Mouse (Mus musculus) forebrain, postnatal 0 days (tissue): ENCODE measurements around the gene Crct1. TPM values are rescaled to one million over a fixed set of nuclear protein-coding genes. Genes with fewer than 3 reads are reported as not detected.

Source experiments
- ATAC-seq: fragments of 200-750 bp; cut with Nextera tagmentation; 2 replicates; pipeline ENCODE4 v1.8.0; 2017; ENCODE audit warnings: mild to moderate bottlenecking, moderate library complexity
- DNase-seq: peaks from one replicate; pipeline ENCODE4 v3.0.0-alpha.2; 2015
- H3K27ac ChIP-seq: fragments of 300-500 bp; sonication (generic); 2 replicates; pipeline ENCODE4 v1.5.1; 2014; ENCODE audit warnings: low read depth, mild to moderate bottlenecking, antibody characterized with exemption, low read length, moderate library complexity, mixed read lengths
- H3K27me3 ChIP-seq: fragments of 300-500 bp; sonication (generic); 2 replicates; pipeline ENCODE4 v1.6.1; 2014; ENCODE audit warnings: mild to moderate bottlenecking, low read length, mixed read lengths; ENCODE audit not compliant: insufficient read depth
- H3K36me3 ChIP-seq: fragments of 300-500 bp; sonication (generic); 2 replicates; pipeline ENCODE4 v1.6.1; 2014; ENCODE audit warnings: mild to moderate bottlenecking, moderate library complexity; ENCODE audit not compliant: insufficient read depth
- H3K4me1 ChIP-seq: fragments of 300-500 bp; sonication (generic); 2 replicates; pipeline ENCODE4 v1.6.1; 2014; ENCODE audit warnings: antibody characterized with exemption; ENCODE audit not compliant: insufficient read depth
- H3K4me2 ChIP-seq: fragments of 300-500 bp; sonication (generic); 2 replicates; pipeline ENCODE4 v1.6.1; 2014; ENCODE audit warnings: low read depth, mild to moderate bottlenecking, moderate library complexity
- H3K4me3 ChIP-seq: fragments of 300-500 bp; sonication (generic); 2 replicates; pipeline ENCODE4 v1.5.1; 2014; ENCODE audit warnings: low read depth, low read length, mixed read lengths
- H3K9ac ChIP-seq: fragments of 300-500 bp; sonication (generic); 2 replicates; pipeline ENCODE4 v1.6.1; 2014; ENCODE audit warnings: mild to moderate bottlenecking
- H3K9me3 ChIP-seq: fragments of 300-500 bp; sonication (generic); 2 replicates; pipeline ENCODE4 v1.6.1; 2016; ENCODE audit warnings: low read length
- CTCF ChIP-seq: sonication (generic); IDR thresholded peaks from 2 replicates; pipeline ENCODE4 v1.5.1; 2016; ENCODE audit warnings: antibody characterized with exemption, control low read depth, low read depth
- WGBS: fragments of 180-500 bp; shearing (Covaris S2); extraction: QIAGEN DNeasy Blood & Tissue Kit; methylation state at CpG from one replicate; pipeline ENCODE4 v1.1.7; 2014; 5-methylcytosine and 5-hydroxymethylcytosine counted together
- polyA plus RNA-seq: library from polyadenylated mRNA; unstranded; fragments of >200 nt; fragmentation: Nextera tagmentation; extraction: Ambion mirVana; gene quantifications from 2 replicates; pipeline ENCODE4 v1.2.1, GENCODE M21; 2015
- total RNA-seq: library from RNA; depleted of rRNA; stranded (reverse); fragments of >200 nt; gene quantifications from 2 replicates; pipeline ENCODE4 v1.2.3, GENCODE M21; 2014

The Crct1 gene
- total and polyA plus RNA-seq, 2 experiments from 2014 or later, result 0.57 to 0.62 TPM

- H3K27me3 ChIP-seq, result no peaks in the 10 kb centered on the region
- WGBS, result 89% methylated on average over 2 of the region's 2 CpGs
These were observed 3.5 kb upstream of the Crct1 start, which contains the start of gene Lce1m for GRCm38 (mm10) chr3:93018960-93019359. TSS of gene Lce1m (minus strand) at chr3:93019060.

DNA sequence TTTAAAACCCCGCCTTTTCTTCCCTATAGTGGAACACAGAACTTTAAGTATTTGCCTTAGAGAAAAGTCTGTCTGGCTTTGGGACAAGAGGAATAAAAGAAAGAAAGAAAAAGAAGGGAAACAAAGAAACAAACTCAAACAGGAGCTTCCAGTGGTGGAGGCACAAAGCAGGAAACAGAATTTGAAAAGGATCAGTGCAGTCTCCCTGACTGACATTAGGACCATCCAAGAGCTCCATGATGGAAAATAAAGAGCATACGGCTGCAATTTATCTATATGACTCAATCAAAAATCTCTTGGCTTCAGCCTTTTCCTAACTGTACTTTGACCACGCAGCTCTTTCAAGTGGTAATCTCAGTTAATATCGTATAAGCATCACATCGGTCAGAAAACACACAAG is 616 bp downstream of the Crct1 start:
- peak; percentile 8 for DNase-seq
- H3K9ac ChIP-seq, result peak overlapping the region; percentile 46
- peak overlapping the region; percentile 84 for H3K4me2 ChIP-seq
- no peak for ATAC-seq
- no peaks in the 10 kb centered on the region for H3K4me1 ChIP-seq
- 18% methylated on average over 5 of the region's 5 CpGs for WGBS
- no peak for TF ChIP-seq CTCF
- no peaks in the 10 kb centered on the region for H3K9me3 ChIP-seq
- no peaks in the 10 kb centered on the region for H3K27me3 ChIP-seq
- H3K36me3 ChIP-seq, result no peaks in the 10 kb centered on the region
- no peak overlapping the region for H3K27ac ChIP-seq
- H3K4me3 ChIP-seq, result peak overlapping the region; percentile 41

More at GRCm38 (mm10) chr3:93018960-93019359, 3.5 kb upstream of the Crct1 start, which contains the start of gene Lce1m:
- Histone ChIP-seq H3K9me3 (no peaks in the 10 kb centered on the region), H3K36me3 (no peaks in the 10 kb centered on the region), H3K9ac (no peak within 1 kb of the TSS), H3K4me2 (no peak within 1 kb of the TSS), H3K4me1 (no peaks in the 10 kb centered on the region), H3K4me3 (no peak within 1 kb of the TSS), H3K27ac (no peak within 1 kb of the TSS)
- DNase-seq (no peak), ATAC-seq (no peak)
- TF ChIP-seq CTCF, result no peak

- no peaks in the 10 kb centered on the region for H3K4me1 ChIP-seq
- no peak overlapping the region for H3K27ac ChIP-seq
- ATAC-seq (peak; percentile 90), DNase-seq (peak; percentile 51)
- 2% methylated on average over 24 of the region's 24 CpGs for WGBS
- H3K9ac ChIP-seq, result peak overlapping the region; percentile 46
- peak overlapping the region; percentile 84 for H3K4me2 ChIP-seq
- H3K27me3 ChIP-seq, result no peaks in the 10 kb centered on the region
- H3K9me3 ChIP-seq, result no peaks in the 10 kb centered on the region
- TF ChIP-seq CTCF, result 0 out of 2 replicates have a peak, but pooled peaks have one; percentile 20
- no peaks in the 10 kb centered on the region for H3K36me3 ChIP-seq
- H3K4me3 ChIP-seq, result peak overlapping the region; percentile 41
These were observed 1.1 kb downstream of the Crct1 start for GRCm38 (mm10) chr3:93014378-93014801.

DNA sequence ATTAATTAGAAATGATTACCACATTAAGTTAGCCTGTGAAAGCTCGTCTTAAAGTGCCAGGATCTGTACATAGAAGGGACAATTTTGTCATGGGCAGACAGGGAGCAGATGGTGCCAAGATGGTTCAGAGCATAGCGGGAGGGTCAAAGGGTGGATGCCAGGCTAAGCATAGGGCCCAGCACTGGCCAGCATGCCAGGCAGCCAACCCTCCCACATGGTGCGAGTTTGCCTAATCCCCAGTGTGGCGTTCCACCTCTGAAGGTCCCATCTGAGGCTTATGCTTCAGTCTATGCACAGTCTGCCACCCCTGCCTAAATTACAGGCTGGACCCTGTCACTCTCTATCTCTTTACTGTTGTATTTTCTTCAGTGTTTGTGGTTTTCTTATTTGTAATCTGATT is 12.6 kb downstream of the Crct1 start:
- no peaks in the 10 kb centered on the region for H3K27me3 ChIP-seq
- 38% methylated on average over 4 of the region's 4 CpGs for WGBS
- H3K36me3 ChIP-seq, result no peaks in the 10 kb centered on the region
- no peak for TF ChIP-seq CTCF
- H3K9ac ChIP-seq, result no peak overlapping the region
- ATAC-seq (no peak; the same call in 1 of the 2 replicates), DNase-seq (no peak)
- no peaks in the 10 kb centered on the region for H3K4me1 ChIP-seq
- H3K4me2 ChIP-seq, result no peak overlapping the region
- no peaks in the 10 kb centered on the region for H3K9me3 ChIP-seq
- no peak overlapping the region for H3K27ac ChIP-seq
- no peak overlapping the region for H3K4me3 ChIP-seq

DNA sequence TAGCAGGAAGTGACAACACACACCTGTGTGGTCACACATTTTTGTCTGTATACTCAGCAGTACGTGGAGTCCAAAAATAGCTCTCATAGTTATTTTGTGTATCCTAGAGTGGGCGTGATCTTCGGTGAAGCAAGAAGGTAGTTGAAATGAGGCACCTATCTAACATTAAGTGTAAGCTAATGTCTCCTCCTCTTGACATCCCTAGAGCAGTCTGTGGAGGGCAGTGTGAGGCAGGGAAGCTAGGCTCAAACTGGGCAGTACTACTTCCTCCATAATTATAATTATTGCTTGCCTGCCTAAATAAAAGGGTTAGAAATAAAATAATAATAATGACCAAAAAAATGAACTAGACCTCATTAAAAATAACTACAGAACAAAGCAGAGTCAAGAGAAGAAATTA is 14.9 kb downstream of the Crct1 start:
- H3K27ac ChIP-seq, result no peak overlapping the region
- WGBS, result 87% methylated on average over 3 of the region's 3 CpGs
- H3K9ac ChIP-seq, result no peak overlapping the region
- H3K4me1 ChIP-seq, result no peaks in the 10 kb centered on the region
- no peaks in the 10 kb centered on the region for H3K9me3 ChIP-seq
- H3K4me3 ChIP-seq, result no peak overlapping the region
- H3K4me2 ChIP-seq, result no peak overlapping the region
- H3K36me3 ChIP-seq, result no peaks in the 10 kb centered on the region
- ATAC-seq (no peak), DNase-seq (no peak)
- no peak for TF ChIP-seq CTCF
- no peaks in the 10 kb centered on the region for H3K27me3 ChIP-seq

GRCm38 (mm10) chr3:92998691-92999090 is 16.8 kb downstream of the Crct1 start:
- ATAC-seq, result peak; percentile 95
- 2% methylated on average over 7 of the region's 7 CpGs for WGBS
- H3K27me3 ChIP-seq, result no peaks in the 10 kb centered on the region

GRCm38 (mm10) chr3:92991926-92992325 is 23.6 kb downstream of the Crct1 start, which contains the start of gene Lce3f:
TSS of gene Lce3f (plus strand) at chr3:92992226.
- Histone ChIP-seq H3K27ac (no peak within 1 kb of the TSS), H3K9me3 (no peaks in the 10 kb centered on the region), H3K36me3 (no peaks in the 10 kb centered on the region), H3K9ac (no peak within 1 kb of the TSS), H3K4me1 (no peaks in the 10 kb centered on the region), H3K4me2 (no peak within 1 kb of the TSS), H3K4me3 (no peak within 1 kb of the TSS), H3K27me3 (no peaks in the 10 kb centered on the region)
- TF ChIP-seq CTCF, result no peak
- ATAC-seq, result no peak
- no peak for DNase-seq

More at GRCm38 (mm10) chr3:92998691-92999090, 16.8 kb downstream of the Crct1 start:
- H3K9me3 ChIP-seq, result no peaks in the 10 kb centered on the region
- H3K27ac ChIP-seq, result no peak overlapping the region
- no peak overlapping the region for H3K4me2 ChIP-seq
- peak; percentile 87 for TF ChIP-seq CTCF
- H3K9ac ChIP-seq, result no peak overlapping the region
- peak; percentile 85 for DNase-seq
- H3K36me3 ChIP-seq, result no peaks in the 10 kb centered on the region
- H3K4me1 ChIP-seq, result no peaks in the 10 kb centered on the region
- H3K4me3 ChIP-seq, result no peak overlapping the region

GRCm38 (mm10) chr3:92978484-92978883 is 37.0 kb downstream of the Crct1 start:
- H3K36me3 ChIP-seq, result no peaks in the 10 kb centered on the region
- H3K27me3 ChIP-seq, result no peaks in the 10 kb centered on the region
- ATAC-seq (no peak), DNase-seq (no peak)
- 63% methylated on average over 2 of the region's 2 CpGs for WGBS
- no peaks in the 10 kb centered on the region for H3K4me1 ChIP-seq
- no peak for TF ChIP-seq CTCF
- H3K4me2 ChIP-seq, result no peak overlapping the region
- H3K4me3 ChIP-seq, result no peak overlapping the region
- no peak overlapping the region for H3K9ac ChIP-seq
- no peaks in the 10 kb centered on the region for H3K9me3 ChIP-seq
- no peak overlapping the region for H3K27ac ChIP-seq
